Mouse (Mus musculus): ENCODE results near the gene Gm11077. TPM values are rescaled to one million over a fixed set of nuclear protein-coding genes. Genes with fewer than 3 reads are reported as not detected.

Gm11077 gene
- total RNA-seq (2015) (not detected in 2 replicates), total RNA-seq (2017) (not detected in 2 replicates)

DNA sequence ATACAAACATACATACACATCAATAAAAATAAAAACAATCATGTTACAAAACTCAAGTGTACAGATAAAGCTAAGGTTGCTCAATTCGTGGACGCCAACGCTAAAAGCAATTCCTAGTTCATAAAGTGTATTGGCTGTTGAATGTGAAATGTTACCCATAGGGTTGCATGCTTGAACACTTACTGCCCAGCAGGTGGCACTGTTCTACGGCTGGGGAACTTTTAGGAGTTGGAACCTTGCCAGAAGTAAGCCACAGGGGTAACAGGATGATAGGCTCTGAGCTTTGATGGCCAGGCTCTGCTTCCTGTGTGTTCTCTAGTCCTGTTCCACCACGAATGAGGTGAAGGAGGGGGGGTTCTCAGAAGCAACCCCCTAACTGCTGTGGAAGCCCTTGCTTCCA lies at the start of gene Gm11077:
Gene Gm11077, plus strand, starts transcription at position 13 of the 400 bp plus-strand sequence.
- ATAC-seq (replicated peaks; ENCODE audit: poor library complexity) = no peak

DNA sequence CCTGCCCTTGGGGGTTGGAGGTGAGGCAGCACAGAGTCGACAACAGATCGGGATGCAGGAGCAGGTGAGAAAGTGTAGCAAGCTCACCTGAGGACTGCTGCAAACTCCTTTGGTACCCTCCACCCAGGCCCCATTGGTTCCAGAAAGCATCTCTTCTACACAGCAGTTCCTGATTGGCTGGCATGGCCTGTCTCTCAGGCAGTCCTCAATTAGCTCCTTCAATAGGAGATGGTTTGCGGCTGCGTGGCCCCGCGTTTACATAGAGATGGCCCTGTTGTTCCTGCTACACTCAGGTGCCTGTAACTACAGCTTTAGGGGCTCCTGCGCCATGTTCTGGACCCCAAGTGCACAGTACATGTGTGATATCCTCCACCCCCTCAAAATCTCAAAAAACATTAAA lies 48.4 kb upstream of the Gm11077 start:
- no peak for ATAC-seq (replicated peaks; ENCODE audit: poor library complexity)

DNA sequence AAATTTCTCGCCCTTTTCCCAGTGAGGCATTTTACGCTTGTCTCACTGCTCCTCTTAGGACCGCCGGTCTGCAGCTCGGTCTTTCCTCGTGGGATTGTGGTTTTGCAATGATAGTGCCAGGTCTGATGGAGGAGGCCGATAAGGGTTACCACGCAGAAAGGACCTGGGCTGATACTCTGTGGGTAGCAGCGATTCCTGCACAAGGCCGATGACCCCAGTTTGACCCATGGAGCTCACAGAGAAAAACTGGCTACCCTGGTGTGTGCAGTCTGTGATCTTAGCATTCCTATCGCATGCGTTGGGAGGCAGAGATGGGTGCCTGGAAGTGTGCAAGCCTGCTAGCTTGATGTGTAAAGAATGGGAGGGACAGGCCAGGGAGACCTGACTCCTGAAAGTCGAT lies 46.3 kb upstream of the Gm11077 start:
- peak; percentile 36 for ATAC-seq (replicated peaks; ENCODE audit: poor library complexity)

DNA sequence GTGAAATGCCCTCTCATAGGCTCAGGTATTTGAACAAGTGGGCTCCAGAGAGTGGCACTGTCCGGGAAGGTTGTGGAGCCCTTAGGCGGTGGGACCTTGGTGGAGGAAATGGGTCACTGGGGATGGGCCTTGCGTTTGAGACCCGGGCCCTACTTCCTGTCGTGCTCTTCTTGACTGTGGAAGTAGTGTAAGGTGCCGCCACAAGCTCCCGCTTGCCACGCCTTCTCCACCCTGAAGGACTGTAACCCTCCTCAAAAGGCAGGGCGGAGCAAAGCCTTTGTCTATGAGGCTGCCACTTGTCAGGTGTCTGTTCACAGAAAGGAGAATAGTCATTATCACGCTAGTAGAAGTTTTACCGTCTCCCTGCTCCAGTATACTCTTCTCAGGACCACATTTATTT lies 44.7 kb upstream of the Gm11077 start:
- no peak for ATAC-seq (replicated peaks; ENCODE audit: poor library complexity)

DNA sequence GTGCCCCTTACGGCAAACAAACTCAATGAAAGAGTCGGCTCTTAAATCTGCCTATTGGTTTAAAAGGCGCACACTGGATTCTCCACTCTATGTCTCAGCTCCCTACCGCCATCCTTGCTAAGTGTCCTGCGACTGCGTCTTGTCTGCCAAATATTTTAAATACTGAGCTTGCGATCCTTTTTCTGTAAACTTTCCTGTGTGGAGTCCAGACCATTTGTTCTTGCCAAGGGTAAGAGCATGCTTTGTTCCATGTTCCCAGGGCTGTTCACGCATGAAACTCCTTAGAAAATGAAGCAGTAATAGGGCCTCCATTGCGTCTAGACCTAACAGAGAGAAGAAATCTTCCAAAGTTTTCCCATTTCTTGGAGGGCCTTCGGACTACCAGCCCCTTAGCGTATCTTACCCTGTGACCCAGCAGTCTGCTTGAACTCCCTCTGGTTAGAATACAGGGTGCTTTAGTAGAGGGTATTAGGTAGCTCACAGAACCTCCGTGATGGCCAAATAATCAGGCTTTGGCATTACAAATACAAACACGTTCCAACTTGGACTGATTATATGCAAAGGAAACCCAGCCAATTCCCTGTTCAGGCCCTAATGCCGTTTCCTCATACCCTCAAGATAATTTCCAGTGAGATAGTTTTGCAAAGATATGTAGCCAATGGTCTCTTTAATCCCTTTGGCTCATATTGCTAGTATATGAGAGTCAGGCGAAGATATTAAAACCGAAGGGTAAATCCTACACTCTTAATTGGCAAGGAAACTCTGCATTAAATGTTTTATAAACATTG lies 39.3 kb upstream of the Gm11077 start:
- no peak for ATAC-seq (replicated peaks; ENCODE audit: poor library complexity)

DNA sequence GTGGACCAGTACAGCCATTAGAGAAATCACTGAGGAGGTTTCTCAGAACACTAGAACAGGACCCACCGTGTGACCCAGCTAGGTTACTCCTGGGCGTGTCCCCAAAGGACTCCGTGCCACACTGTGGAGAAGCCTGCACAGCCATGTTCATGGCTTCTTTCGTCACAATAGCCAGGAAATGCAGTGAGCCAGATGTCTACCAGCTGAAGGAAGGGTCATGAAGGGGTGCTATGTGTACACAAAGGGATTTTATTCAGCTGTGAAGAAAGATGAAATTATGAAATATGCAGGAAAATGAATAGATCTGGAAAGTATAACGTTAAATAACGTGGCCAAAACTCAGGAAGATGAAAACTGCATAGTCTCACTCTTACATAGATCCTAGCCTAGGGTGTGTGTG lies 36.9 kb upstream of the Gm11077 start:
- no peak for ATAC-seq (replicated peaks; ENCODE audit: poor library complexity)

- no peak for ATAC-seq (replicated peaks; ENCODE audit: poor library complexity)
Measured at GRCm38 (mm10) chr6:140696192-140696879, 32.7 kb upstream of the Gm11077 start.

- no peak for ATAC-seq (replicated peaks; ENCODE audit: poor library complexity)
Measured at GRCm38 (mm10) chr6:140697994-140698393, 31.1 kb upstream of the Gm11077 start.

DNA sequence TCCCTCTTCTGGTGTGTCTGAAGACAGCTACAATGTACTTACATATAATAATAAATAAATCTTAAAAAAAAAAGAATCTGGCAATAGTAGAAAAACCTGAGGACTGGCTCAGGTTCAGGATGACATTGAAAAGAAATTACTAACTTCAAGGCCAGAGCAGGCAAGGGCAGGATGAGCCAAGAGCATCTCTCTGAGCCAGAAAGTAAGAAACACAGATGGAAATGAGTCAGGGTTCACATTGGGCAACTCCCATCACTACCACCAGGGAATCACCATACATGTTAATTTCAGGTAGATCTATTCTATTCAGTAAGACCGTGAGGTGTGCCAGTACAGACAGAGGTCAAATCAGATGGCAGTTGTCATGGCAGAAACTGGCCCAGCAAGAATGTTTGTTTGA lies 30.5 kb upstream of the Gm11077 start:
- ATAC-seq (replicated peaks; ENCODE audit: poor library complexity) = no peak

GRCm38 (mm10) chr6:140701259-140701658 lies 27.8 kb upstream of the Gm11077 start:
- ATAC-seq (replicated peaks; ENCODE audit: poor library complexity) = no peak

GRCm38 (mm10) chr6:140705132-140705531 lies 24.0 kb upstream of the Gm11077 start:
- no peak for ATAC-seq (replicated peaks; ENCODE audit: poor library complexity)

- no peak for ATAC-seq (replicated peaks; ENCODE audit: poor library complexity)
Measured at GRCm38 (mm10) chr6:140706056-140706455, 23.0 kb upstream of the Gm11077 start.

DNA sequence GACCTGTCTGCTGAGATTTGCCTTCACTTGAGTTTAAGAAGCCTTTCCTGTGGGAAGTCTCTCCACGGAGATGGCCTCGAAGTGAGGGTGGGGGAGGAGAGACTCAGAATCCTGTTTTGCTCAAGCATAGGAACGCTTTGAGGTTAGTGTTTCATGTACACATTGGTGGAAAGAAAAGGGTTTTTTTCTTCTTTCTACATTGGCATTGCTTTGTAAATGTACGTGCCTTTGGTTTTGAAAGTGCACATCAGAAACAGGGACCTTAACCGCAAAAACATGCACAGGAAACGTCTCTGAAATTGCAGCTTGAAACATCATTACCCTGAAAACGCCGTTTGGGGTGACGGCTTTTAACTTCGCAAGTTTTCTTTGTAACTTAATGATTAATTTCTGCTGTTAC lies 21.0 kb upstream of the Gm11077 start:
- ATAC-seq (replicated peaks; ENCODE audit: poor library complexity) = 0 out of 2 replicates have a peak, but pooled peaks have one; percentile 29

DNA sequence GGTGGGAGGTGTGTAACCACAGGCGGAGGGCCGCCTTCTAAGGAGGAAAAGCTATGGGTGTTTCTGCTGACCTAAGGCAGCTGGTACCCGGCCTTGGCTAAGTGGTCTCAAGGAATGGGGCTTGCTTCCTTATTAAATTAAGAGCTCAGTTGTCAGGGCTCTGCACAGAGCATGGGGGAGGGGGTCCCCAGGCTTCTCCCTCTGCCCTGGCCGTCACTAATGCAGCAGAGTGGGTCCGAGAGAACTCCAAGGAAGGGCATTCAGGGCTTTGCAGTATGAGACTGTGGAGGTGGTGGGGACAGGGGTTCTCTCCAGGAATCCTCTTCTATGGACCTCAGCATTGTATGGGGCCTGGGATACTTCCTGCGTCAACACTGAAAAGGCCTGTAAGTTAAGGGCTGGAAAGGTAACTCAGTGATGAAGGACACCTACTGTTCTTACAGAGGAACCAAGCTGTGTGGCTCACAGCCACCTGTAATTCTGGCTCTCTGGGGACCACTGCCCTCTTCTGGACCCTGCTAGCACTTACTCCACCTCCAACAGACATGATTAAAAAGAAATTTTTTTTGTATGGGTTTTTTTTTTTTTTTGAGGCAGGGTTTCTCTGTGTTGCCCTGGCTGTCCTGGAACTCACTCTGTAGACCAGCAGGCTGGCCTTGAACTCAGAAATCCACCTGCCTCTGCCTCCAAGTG lies 19.5 kb upstream of the Gm11077 start:
- ATAC-seq (replicated peaks; ENCODE audit: poor library complexity) = 0 out of 2 replicates have a peak, but pooled peaks have one; percentile 41

DNA sequence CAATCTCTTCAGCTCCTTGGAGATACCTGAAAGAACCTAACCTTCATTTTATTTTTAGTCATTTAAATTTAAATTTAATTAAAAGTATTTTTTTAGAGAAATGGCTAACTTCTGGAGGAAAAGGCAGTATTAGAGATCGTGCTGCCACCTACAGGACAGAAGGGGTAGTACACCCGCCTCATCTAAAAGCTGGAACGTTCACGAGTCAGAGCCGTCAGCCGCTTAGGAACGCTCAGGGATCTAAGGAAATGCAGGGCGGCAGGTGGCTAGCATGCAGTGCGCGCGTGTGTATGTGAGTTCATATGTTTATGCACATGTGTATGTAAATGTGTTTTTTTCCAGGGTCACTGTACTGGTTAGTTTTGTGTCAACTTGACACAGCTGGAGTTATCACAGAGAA lies 16.3 kb upstream of the Gm11077 start:
- ATAC-seq (replicated peaks; ENCODE audit: poor library complexity) = peak; percentile 79

DNA sequence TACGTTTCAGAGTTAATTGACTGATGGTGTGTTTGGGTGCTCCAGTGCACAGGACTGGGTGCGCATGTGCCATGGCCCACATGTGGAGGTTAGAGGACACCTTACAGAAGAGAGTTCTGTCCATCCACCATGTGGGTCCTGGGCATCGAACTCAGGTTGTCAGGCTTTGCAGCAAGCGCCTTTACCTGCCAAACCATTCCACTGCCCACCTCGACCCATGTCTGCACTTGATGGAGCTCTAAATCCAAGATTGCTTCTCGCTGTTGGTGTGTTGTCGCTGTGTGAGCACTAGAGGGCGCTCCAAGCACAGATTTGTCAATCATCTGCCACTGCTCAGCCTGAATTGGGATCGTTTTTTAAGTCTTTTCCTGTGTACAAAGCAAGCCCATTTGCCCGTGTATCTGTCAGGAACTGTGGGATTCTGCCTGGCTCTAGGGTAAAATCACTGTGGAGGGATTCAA lies 14.1 kb upstream of the Gm11077 start:
- peak; percentile 93 for ATAC-seq (replicated peaks; ENCODE audit: poor library complexity)

DNA sequence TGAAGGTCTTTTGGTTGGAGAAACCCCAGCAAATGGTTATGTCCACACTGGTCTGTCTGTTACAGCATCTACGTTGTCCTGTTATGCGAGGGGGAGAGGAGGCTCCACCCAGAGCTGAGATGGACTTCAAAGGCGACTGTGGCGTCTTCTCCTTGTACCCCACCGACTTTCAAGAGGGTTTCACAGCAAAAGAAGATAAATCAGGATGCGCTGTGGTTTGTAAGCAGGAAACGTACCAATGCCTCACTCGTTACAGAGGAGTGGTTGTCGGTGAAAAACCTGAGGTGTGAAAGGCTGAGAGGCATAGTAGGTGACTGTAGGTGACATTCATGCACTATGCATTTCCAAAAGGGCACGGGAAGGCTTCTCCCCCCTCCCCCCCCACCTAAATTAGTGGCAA lies 7.0 kb upstream of the Gm11077 start:
- no peak for ATAC-seq (replicated peaks; ENCODE audit: poor library complexity)

GRCm38 (mm10) chr6:140730669-140731401 lies 1.8 kb downstream of the Gm11077 start:
- no peak for ATAC-seq (replicated peaks; ENCODE audit: poor library complexity)

GRCm38 (mm10) chr6:140731402-140731730 lies 2.3 kb downstream of the Gm11077 start:
- no peak for ATAC-seq (replicated peaks; ENCODE audit: poor library complexity)

DNA sequence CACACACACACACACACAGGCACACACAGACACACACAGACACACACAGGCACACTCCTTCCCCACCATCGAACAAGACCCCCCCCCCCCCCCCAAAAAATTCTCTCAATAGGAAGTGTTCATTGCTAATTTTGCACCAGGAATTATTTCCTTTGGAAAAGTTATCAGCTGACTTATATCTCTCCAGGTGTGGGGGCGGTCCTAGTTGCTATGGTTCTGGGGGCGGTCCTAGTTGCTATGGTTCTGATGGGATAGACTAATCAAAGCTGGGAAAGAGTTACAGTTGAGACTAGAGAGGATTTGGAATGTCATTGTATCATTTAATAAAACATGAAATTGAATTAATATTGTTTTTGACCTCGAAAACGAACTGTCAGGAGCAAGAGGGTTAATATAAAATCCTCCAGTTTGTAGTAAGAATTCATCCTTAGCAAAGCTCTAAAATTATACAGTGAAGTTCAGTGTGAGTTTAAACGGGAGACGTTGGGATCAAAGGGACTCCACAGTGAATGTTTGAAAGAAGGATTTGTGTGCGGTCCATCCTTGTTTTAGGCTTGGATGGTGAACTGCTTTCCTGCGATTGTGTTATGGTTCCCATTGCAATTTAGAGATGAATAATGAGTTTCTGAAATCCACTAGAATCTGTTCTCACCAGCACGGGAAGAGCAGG lies 4.0 kb downstream of the Gm11077 start:
- no peak for ATAC-seq (replicated peaks; ENCODE audit: poor library complexity)

DNA sequence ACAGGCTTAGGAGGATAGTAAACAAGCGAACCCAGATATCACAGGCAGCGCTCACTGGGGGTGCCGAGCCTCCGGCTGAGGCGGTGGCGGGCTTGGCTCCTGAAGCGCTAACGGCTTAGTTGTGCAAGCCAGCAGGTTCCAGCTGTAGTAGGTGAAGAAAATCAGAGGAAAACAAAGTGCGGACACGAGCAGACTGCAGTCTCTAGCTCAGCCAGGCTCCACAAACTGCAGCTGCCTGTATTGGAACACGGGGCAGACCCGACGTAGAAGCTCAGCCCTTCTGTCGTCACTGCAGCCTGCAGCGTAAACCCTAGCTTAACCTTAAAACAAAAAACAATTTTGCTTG lies 4.5 kb downstream of the Gm11077 start:
- ATAC-seq (replicated peaks; ENCODE audit: poor library complexity) = no peak
